Mouse (Mus musculus) skeletal muscle tissue, postnatal 0 days (tissue): ENCODE data around the gene Olfr811. TPM values are rescaled to one million over a fixed set of nuclear protein-coding genes. Genes with fewer than 3 reads are reported as not detected.

ENCODE experiments used
- polyA plus RNA-seq: library from polyadenylated mRNA; unstranded; fragments of >200 nt; fragmentation: Nextera tagmentation; extraction: Ambion mirVana; gene quantifications from 2 replicates; pipeline ENCODE4 v1.2.1, GENCODE M21; 2015

Gene Olfr811
- polyA plus RNA-seq: not detected in 2 replicates

DNA sequence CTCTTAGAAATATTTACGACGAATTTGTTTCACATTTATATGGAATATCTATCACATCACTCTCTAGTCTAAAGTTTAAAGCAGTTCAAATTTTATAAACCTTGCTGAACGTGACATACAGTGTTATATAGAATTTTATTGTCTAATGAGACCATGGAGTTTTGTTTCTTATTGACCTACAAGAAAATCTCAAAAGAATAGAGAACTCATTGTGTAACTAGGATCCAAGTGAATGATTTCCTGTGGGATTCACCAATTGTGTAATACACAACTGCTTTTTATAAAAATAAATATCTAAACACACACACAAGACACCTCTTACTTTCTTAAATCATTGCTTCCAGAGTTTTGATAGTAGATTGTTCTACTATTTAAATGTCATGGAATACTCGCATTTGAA, at the start of gene Olfr811:
Gene Olfr811, minus strand, starts transcription at position 101 of the 400 bp plus-strand sequence.

DNA sequence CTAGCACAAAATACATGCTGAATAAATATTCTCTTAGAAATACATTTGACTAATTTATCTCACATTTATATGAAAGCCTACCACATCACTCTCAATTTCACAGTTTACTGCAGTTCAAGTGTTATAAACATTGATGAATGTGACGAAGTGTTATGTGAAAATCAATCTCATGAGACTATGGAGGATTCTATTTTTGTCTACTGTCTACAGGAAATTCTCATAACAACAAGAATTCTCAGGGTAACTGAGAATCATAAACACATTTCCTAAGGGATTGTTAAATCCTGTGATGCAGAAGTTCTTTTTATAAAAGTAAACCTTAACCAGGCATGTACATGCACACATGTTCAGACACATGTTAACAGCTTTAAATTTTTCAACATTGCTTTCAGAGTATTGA, 41.8 kb upstream of the Olfr811 start, which contains the start of gene Olfr812:
Gene Olfr812, minus strand, starts transcription at position 101 of the 400 bp plus-strand sequence.

DNA sequence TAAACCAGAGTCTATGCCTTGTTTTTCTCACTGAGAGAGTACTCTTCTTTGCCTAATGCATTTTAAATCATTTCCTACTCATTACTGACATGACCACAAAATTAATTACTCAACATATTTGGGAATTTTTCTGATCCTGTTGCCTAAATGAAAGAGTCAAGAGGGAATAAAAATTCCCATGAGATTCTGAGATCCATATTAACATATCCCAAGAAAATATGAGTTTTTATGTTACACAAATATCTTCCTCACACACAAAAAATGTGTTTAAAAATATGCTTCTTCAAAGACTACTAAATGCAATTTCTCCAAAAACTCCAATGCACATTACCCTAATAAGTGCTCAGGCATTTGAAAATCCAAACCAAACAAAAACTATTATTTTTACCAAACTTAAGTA, 9.4 kb downstream of the Olfr811 start, which contains the start of gene Olfr810:
Gene Olfr810, minus strand, starts transcription at position 101 of the 400 bp plus-strand sequence.

DNA sequence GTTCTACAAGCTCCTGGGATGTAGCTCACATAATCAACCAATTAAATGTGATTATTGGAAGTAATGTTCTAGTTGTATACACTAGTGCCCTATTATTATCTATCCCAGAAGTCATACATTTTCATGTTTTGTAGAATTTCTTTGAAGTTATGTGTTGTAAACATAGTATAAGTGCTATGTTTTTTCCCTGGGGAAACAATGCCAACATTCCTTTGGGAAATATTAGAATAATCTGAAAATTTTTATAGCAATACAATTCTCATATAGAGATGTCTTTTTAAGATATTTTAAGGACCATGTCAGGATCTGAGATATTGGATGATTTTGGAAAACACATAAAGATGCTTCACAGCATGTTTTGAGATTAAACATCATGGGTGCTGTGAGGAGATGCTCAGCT, 29.9 kb downstream of the Olfr811 start, which contains the start of gene Olfr809:
Gene Olfr809, plus strand, starts transcription at position 301 of the 400 bp plus-strand sequence.

DNA sequence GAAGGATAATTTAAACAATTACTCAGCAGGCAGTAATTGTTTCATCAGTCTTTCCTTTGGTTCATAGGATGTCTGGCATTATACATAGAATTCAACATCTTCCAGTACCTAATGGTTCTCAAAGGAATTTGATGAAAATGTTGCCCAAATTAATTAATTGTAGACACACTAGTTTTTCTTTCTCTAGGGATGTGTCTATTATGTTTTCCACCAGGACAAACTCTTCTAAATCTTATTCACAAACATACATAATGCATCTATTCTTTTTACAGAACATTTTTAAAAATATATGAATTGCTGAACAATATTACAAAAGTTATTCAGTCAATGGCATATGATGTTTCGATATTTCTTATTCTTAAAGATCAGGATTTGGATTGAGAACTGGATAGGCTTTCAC, 39.0 kb downstream of the Olfr811 start, which contains the start of gene Olfr808:
Gene Olfr808, plus strand, starts transcription at position 301 of the 400 bp plus-strand sequence.

DNA sequence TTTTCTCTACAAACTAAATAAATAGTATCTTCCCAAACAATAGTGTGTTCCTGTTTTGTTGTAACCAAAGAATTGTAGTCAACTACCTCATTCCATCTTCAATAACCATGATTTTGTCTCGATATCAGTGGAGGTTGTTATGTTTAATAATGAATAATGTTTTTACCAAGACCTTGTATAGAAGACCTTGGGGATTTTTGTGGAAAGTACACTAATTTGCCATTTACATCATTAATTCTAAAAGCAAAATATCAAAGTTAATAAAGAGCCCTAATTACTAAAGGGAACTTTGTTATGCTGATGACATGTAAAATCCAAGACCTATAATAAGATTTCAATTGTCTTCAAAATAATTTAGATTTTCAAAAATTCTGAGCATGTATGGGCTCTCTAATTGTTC, 46.5 kb downstream of the Olfr811 start, which contains the start of gene Olfr807:
Gene Olfr807, minus strand, starts transcription at position 101 of the 400 bp plus-strand sequence.

Other genes with a start within 250 kb of the Olfr811 start
- not detected in 2 replicates for gene Olfr794, start 236.7 kb downstream of the Olfr811 start, polyA plus RNA-seq
- not detected in 2 replicates for gene Olfr796, start 191.8 kb downstream of the Olfr811 start, polyA plus RNA-seq
- gene Olfr798, start 176.5 kb downstream of the Olfr811 start, polyA plus RNA-seq: not detected in 2 replicates
- gene Olfr799, start 166.9 kb downstream of the Olfr811 start, polyA plus RNA-seq: not detected in 2 replicates
- gene Olfr800, start 146.7 kb downstream of the Olfr811 start, polyA plus RNA-seq: not detected in 2 replicates
- not detected in 2 replicates for gene Olfr801, start 130.5 kb downstream of the Olfr811 start, polyA plus RNA-seq
- not detected in 2 replicates for gene Olfr802, start 116.2 kb downstream of the Olfr811 start, polyA plus RNA-seq
- not detected in 2 replicates for gene Olfr803, start 110.1 kb downstream of the Olfr811 start, polyA plus RNA-seq
- gene Olfr804, start 101.2 kb downstream of the Olfr811 start, polyA plus RNA-seq: not detected in 2 replicates
- not detected in 2 replicates for gene Olfr805, start 75.0 kb downstream of the Olfr811 start, polyA plus RNA-seq
- gene Olfr806, start 62.5 kb downstream of the Olfr811 start, polyA plus RNA-seq: not detected in 2 replicates
- gene Olfr807, start 46.6 kb downstream of the Olfr811 start, polyA plus RNA-seq: not detected in 2 replicates
- not detected in 2 replicates for gene Olfr808, start 38.9 kb downstream of the Olfr811 start, polyA plus RNA-seq
- not detected in 2 replicates for gene Olfr809, start 29.8 kb downstream of the Olfr811 start, polyA plus RNA-seq
- gene Olfr810, start 9.5 kb downstream of the Olfr811 start, polyA plus RNA-seq: not detected in 2 replicates
- not detected in 2 replicates for gene Olfr812, start 41.7 kb upstream of the Olfr811 start, polyA plus RNA-seq
- gene Olfr813, start 51.0 kb upstream of the Olfr811 start, polyA plus RNA-seq: not detected in 2 replicates
- gene Olfr814, start 75.5 kb upstream of the Olfr811 start, polyA plus RNA-seq: not detected in 2 replicates
- not detected in 2 replicates for gene Olfr815, start 101.5 kb upstream of the Olfr811 start, polyA plus RNA-seq
- not detected in 2 replicates for gene Olfr816, start 111.2 kb upstream of the Olfr811 start, polyA plus RNA-seq
- gene Olfr818, start 144.7 kb upstream of the Olfr811 start, polyA plus RNA-seq: not detected in 2 replicates
- not detected in 2 replicates for gene Olfr819, start 162.9 kb upstream of the Olfr811 start, polyA plus RNA-seq
- gene Olfr247, start 171.7 kb upstream of the Olfr811 start, polyA plus RNA-seq: not detected in 2 replicates
- not detected in 2 replicates for gene Gm10310, start 180.7 kb upstream of the Olfr811 start, polyA plus RNA-seq
- not detected in 2 replicates for gene Olfr820, start 208.2 kb upstream of the Olfr811 start, polyA plus RNA-seq
- not detected in 2 replicates for gene Olfr821, start 226.0 kb upstream of the Olfr811 start, polyA plus RNA-seq